Mouse (Mus musculus) kidney, adult 2 months (tissue): ENCODE measurements at regions not wholly inside any gene's neighbourhood (a gene's known extent, or its start where the extent isn't known, plus 50 kb on each side); places are given as distances from the start of the nearest gene placed in this dataset.

Experiments
- CTCF ChIP-seq: fragments of 200-500 bp; conservative IDR thresholded peaks from 2 replicates; pipeline ENCODE4 v1.5.1; 2011; ENCODE audit warnings: low read depth, mild to moderate bottlenecking, control low read depth, low read length, moderate library complexity, mixed read lengths; ENCODE audit not compliant: insufficient read depth, insufficient read length
- POLR2A ChIP-seq: fragments of 200-500 bp; IDR thresholded peaks from one replicate; pipeline ENCODE4 v1.6.1; 2011; ENCODE audit warnings: low read depth, low read length, control low read depth

- TF ChIP-seq CTCF: no peak
- TF ChIP-seq POLR2A: no peak
Observed at GRCm38 (mm10) chr17:48639611-48640010, 184.9 kb downstream of the Unc5cl start.
